Mouse (Mus musculus) spleen, adult 2 months (tissue): ENCODE measurements around the gene Rhob.

Experiments
- CTCF ChIP-seq: fragments of 200-500 bp; IDR thresholded peaks from 2 replicates; pipeline ENCODE4 v1.5.1; 2011; ENCODE audit warnings: mild to moderate bottlenecking, inconsistent platforms; ENCODE audit not compliant: insufficient read depth, insufficient read length, insufficient replicate concordance; ENCODE audit errors: extremely low read depth
- POLR2A ChIP-seq: fragments of 200-500 bp; IDR thresholded peaks from 2 replicates; pipeline ENCODE4 v1.6.1; 2011; ENCODE audit warnings: low read depth, low read length, inconsistent platforms

DNA sequence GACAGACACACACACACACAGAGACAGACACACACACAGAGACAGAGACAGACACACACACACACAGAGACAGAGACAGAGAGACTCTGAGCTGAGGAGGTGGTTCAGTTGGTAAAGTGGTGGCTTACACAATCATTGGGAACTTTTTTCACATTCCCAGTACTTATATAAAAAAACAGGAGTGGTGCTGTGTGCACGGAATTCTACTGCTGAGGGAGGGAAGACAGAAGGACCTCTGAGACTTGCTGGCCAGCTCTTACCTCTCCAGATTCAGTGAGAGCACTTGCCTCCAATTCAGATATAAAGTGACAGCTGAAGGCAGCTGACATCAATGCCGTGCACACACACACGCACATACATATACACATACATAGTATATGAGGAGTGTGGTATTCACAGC is 34.1 kb downstream of the Rhob start:
- no peak for TF ChIP-seq CTCF
- TF ChIP-seq POLR2A = no peak
